Mouse (Mus musculus): ENCODE data around the gene Ubac1. TPM values are rescaled to one million over a fixed set of nuclear protein-coding genes. Genes with fewer than 3 reads are reported as not detected.

Gene Ubac1
- polyA plus RNA-seq, 1 experiment from 2014 or later: 82.3 TPM

- no peak overlapping the region for H3K4me3 ChIP-seq (replicated peaks; ENCODE audit: low read depth, low read length)
- no peak overlapping the region for H3K9ac ChIP-seq (ENCODE audit: low read depth, low read length)
- H3K4me1 ChIP-seq (replicated peaks; ENCODE audit: insufficient read depth, low read length): no peaks in the 10 kb centered on the region
- TF ChIP-seq CTCF (IDR thresholded peaks at IDR 0.05; ENCODE audit: low read depth): no peak
- H3K27me3 ChIP-seq (ENCODE audit: insufficient read depth, low read length): no peaks in the 10 kb centered on the region
- no peaks in the 10 kb centered on the region for H3K36me3 ChIP-seq (ENCODE audit: insufficient read depth, low read length)
- H3K9me3 ChIP-seq (replicated peaks; ENCODE audit: low read length): no peaks in the 10 kb centered on the region
- no peak for DNase-seq (ENCODE audit: low spot score)
- no peak for ATAC-seq (replicated peaks; ENCODE audit: low FRiP score, low read depth)
- H3K27ac ChIP-seq: no peak overlapping the region
- no peak overlapping the region for H3K4me2 ChIP-seq (ENCODE audit: low read length)
- WGBS: 47% methylated on average over 21 of the region's 21 CpGs
These were observed 39.6 kb upstream of the Ubac1 start for GRCm38 (mm10) chr2:26061018-26061666.

GRCm38 (mm10) chr2:26057053-26057452 lies 35.5 kb upstream of the Ubac1 start:
- ATAC-seq (replicated peaks; ENCODE audit: low FRiP score, low read depth) (no peak), DNase-seq (ENCODE audit: low spot score) (no peak)
- H3K4me1 ChIP-seq (replicated peaks; ENCODE audit: insufficient read depth, low read length): no peaks in the 10 kb centered on the region
- H3K9ac ChIP-seq (ENCODE audit: low read depth, low read length): no peak overlapping the region
- 82% methylated on average over 7 of the region's 7 CpGs for WGBS
- H3K9me3 ChIP-seq (replicated peaks; ENCODE audit: low read length): no peaks in the 10 kb centered on the region
- no peak for TF ChIP-seq CTCF (IDR thresholded peaks at IDR 0.05; ENCODE audit: low read depth)
- H3K27me3 ChIP-seq (ENCODE audit: insufficient read depth, low read length): no peaks in the 10 kb centered on the region
- no peak overlapping the region for H3K4me2 ChIP-seq (ENCODE audit: low read length)
- no peak overlapping the region for H3K27ac ChIP-seq
- H3K4me3 ChIP-seq (replicated peaks; ENCODE audit: low read depth, low read length): no peak overlapping the region
- H3K36me3 ChIP-seq (ENCODE audit: insufficient read depth, low read length): no peaks in the 10 kb centered on the region

- 42% methylated on average over 5 of the region's 5 CpGs for WGBS
- TF ChIP-seq CTCF (IDR thresholded peaks at IDR 0.05; ENCODE audit: low read depth): no peak
- no peaks in the 10 kb centered on the region for H3K27me3 ChIP-seq (ENCODE audit: insufficient read depth, low read length)
- H3K4me3 ChIP-seq (replicated peaks; ENCODE audit: low read depth, low read length): no peak overlapping the region
- H3K36me3 ChIP-seq (ENCODE audit: insufficient read depth, low read length): no peaks in the 10 kb centered on the region
- DNase-seq (ENCODE audit: low spot score) (no peak), ATAC-seq (replicated peaks; ENCODE audit: low FRiP score, low read depth) (no peak)
- no peak overlapping the region for H3K4me2 ChIP-seq (ENCODE audit: low read length)
- no peaks in the 10 kb centered on the region for H3K4me1 ChIP-seq (replicated peaks; ENCODE audit: insufficient read depth, low read length)
- H3K9me3 ChIP-seq (replicated peaks; ENCODE audit: low read length): no peaks in the 10 kb centered on the region
- no peak overlapping the region for H3K27ac ChIP-seq
- no peak overlapping the region for H3K9ac ChIP-seq (ENCODE audit: low read depth, low read length)
These were observed 34.7 kb upstream of the Ubac1 start for GRCm38 (mm10) chr2:26056226-26056625.

- no peak overlapping the region for H3K4me3 ChIP-seq (replicated peaks; ENCODE audit: low read depth, low read length)
- no peak overlapping the region; the same call in 1 of the 2 replicates for H3K27ac ChIP-seq
- peak; percentile 53; the same call in 1 of the 2 replicates for ATAC-seq (replicated peaks; ENCODE audit: low FRiP score, low read depth)
- WGBS: 29% methylated on average over 2 of the region's 2 CpGs
- no peaks in the 10 kb centered on the region for H3K27me3 ChIP-seq (ENCODE audit: insufficient read depth, low read length)
- no peaks in the 10 kb centered on the region for H3K4me1 ChIP-seq (replicated peaks; ENCODE audit: insufficient read depth, low read length)
- H3K9ac ChIP-seq (ENCODE audit: low read depth, low read length): no peak overlapping the region
- no peak overlapping the region for H3K4me2 ChIP-seq (ENCODE audit: low read length)
- H3K9me3 ChIP-seq (replicated peaks; ENCODE audit: low read length): no peaks in the 10 kb centered on the region
- DNase-seq (ENCODE audit: low spot score): peak; percentile 88
- H3K36me3 ChIP-seq (ENCODE audit: insufficient read depth, low read length): no peaks in the 10 kb centered on the region
- TF ChIP-seq CTCF (IDR thresholded peaks at IDR 0.05; ENCODE audit: low read depth): no peak
These were observed 34.2 kb upstream of the Ubac1 start for GRCm38 (mm10) chr2:26055747-26056102.

DNA sequence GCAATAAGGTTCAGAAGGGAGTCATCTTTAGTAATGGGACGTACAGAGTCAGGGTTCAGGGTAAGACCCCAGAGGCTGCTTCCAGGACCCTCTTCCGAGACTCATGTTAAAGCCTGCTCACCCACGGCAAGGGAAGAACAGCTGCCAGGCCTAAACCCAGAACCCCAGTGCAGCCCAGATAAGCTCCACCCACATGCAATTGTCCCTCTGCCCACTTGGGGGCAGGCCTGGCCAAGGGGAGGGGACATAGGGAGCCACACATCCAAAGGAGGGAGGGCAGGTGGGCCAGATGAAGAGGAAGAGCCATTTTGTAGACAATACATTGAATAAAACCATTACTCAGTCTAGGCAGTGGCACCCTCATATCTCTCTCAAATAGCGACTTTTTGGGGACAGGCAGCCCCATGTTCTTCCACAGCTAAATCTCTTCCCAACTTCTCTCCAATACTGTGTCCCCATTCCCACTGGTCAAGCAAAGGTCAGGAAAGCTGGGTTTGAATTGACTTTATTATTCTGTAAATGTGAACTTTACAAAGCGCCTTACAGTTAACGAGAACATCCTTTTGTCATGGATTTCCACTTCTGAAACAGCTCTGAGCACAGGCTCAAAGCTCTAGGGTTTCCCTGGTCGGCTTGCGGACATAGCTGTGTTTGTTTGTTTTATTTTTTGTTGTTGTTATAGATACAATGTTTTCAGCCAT lies 33.6 kb upstream of the Ubac1 start:
- H3K9me3 ChIP-seq (replicated peaks; ENCODE audit: low read length): no peaks in the 10 kb centered on the region
- H3K27me3 ChIP-seq (ENCODE audit: insufficient read depth, low read length): no peaks in the 10 kb centered on the region
- H3K9ac ChIP-seq (ENCODE audit: low read depth, low read length): peak overlapping the region; percentile 15
- H3K27ac ChIP-seq: peak overlapping the region; percentile 8; the same call in 1 of the 2 replicates
- 36% methylated on average over 8 of the region's 8 CpGs for whole genome bisulfite sequencing
- no peak overlapping the region for H3K4me2 ChIP-seq (ENCODE audit: low read length)
- DNase-seq (ENCODE audit: low spot score) (peak; percentile 93), ATAC-seq (replicated peaks; ENCODE audit: low FRiP score, low read depth) (peak; percentile 68)
- no peaks in the 10 kb centered on the region for H3K36me3 ChIP-seq (ENCODE audit: insufficient read depth, low read length)
- no peaks in the 10 kb centered on the region for H3K4me1 ChIP-seq (replicated peaks; ENCODE audit: insufficient read depth, low read length)
- peak; percentile 96 for TF ChIP-seq CTCF (IDR thresholded peaks at IDR 0.05; ENCODE audit: low read depth)
- no peak overlapping the region for H3K4me3 ChIP-seq (replicated peaks; ENCODE audit: low read depth, low read length)

GRCm38 (mm10) chr2:26052806-26053205 lies 31.3 kb upstream of the Ubac1 start:
- Histone ChIP-seq H3K27me3 (ENCODE audit: insufficient read depth, low read length) (no peaks in the 10 kb centered on the region), H3K27ac (no peak overlapping the region), H3K4me3 (replicated peaks; ENCODE audit: low read depth, low read length) (no peak overlapping the region), H3K4me1 (replicated peaks; ENCODE audit: insufficient read depth, low read length) (no peaks in the 10 kb centered on the region), H3K9ac (ENCODE audit: low read depth, low read length) (no peak overlapping the region), H3K36me3 (ENCODE audit: insufficient read depth, low read length) (no peaks in the 10 kb centered on the region), H3K9me3 (replicated peaks; ENCODE audit: low read length) (no peaks in the 10 kb centered on the region), H3K4me2 (ENCODE audit: low read length) (no peak overlapping the region)
- ATAC-seq (replicated peaks; ENCODE audit: low FRiP score, low read depth) (no peak), DNase-seq (ENCODE audit: low spot score) (no peak)
- no peak for TF ChIP-seq CTCF (IDR thresholded peaks at IDR 0.05; ENCODE audit: low read depth)
- 23% methylated on average over 4 of the region's 4 CpGs for WGBS

Measured in kidney, postnatal 0 days (tissue).